Mouse (Mus musculus): ENCODE measurements around the gene Stk24. TPM values are rescaled to one million over a fixed set of nuclear protein-coding genes. Genes with fewer than 3 reads are reported as not detected.
"Not testable (repeated sequence)": the region's sequence is repeated elsewhere in the genome, so short reads cannot be mapped to it uniquely, and the experiment has no call there.

Gene Stk24
- 38.4 and 43.4 TPM in 2 replicates for polyA plus RNA-seq (2016; fragmentation: Nextera tagmentation; extraction: Ambion mirVana)

- 5% methylated on average over 11 of the region's 11 CpGs for WGBS
- Histone ChIP-seq H3K4me1 (peaks cover 44% of the 10 kb centered on the region), H3K36me3 (replicated peaks) (peaks cover 17% of the 10 kb centered on the region), H3K9me3 (no peaks in the 10 kb centered on the region), H3K4me3 (peak within 1 kb of the TSS; percentile 98), H3K27ac (peak within 1 kb of the TSS; percentile 97), H3K27me3 (ENCODE audit: poor library complexity, severe bottlenecking) (peaks cover 11% of the 10 kb centered on the region)
- no peak for DNase-seq (ENCODE audit: extremely low spot score, low spot score)
Measured at GRCm38 (mm10) chr14:121379827-121380145, at the start of gene Stk24. Gene Stk24 (minus strand): TSS chr14:121380011.

- peaks cover 7% of the 10 kb centered on the region for H3K9me3 ChIP-seq
Measured at GRCm38 (mm10) chr14:121428148-121428547, 48.3 kb upstream of the Stk24 start.

GRCm38 (mm10) chr14:121426743-121427142 lies 46.9 kb upstream of the Stk24 start:
- DNase-seq (ENCODE audit: extremely low spot score, low spot score), result no peak
- no peak overlapping the region for H3K27ac ChIP-seq
- H3K36me3 ChIP-seq (replicated peaks), result no peaks in the 10 kb centered on the region
- H3K27me3 ChIP-seq (ENCODE audit: poor library complexity, severe bottlenecking), result no peaks in the 10 kb centered on the region
- H3K4me3 ChIP-seq, result no peak overlapping the region
- H3K4me1 ChIP-seq, result peaks cover 11% of the 10 kb centered on the region; the same call in 1 of the 2 replicates
- peaks cover 7% of the 10 kb centered on the region for H3K9me3 ChIP-seq

More at GRCm38 (mm10) chr14:121428148-121428547, 48.3 kb upstream of the Stk24 start:
- Histone ChIP-seq H3K4me1 (no peaks in the 10 kb centered on the region; the same call in 1 of the 2 replicates), H3K27ac (no peak overlapping the region), H3K4me3 (no peak overlapping the region), H3K36me3 (replicated peaks) (no peaks in the 10 kb centered on the region), H3K27me3 (ENCODE audit: poor library complexity, severe bottlenecking) (no peaks in the 10 kb centered on the region)
- DNase-seq (ENCODE audit: extremely low spot score, low spot score), result no peak
- 81% methylated on average over 4 of the region's 4 CpGs for WGBS

- Histone ChIP-seq H3K36me3 (replicated peaks) (no peaks in the 10 kb centered on the region), H3K27me3 (ENCODE audit: poor library complexity, severe bottlenecking) (no peaks in the 10 kb centered on the region), H3K9me3 (peaks cover 13% of the 10 kb centered on the region), H3K4me1 (peaks cover 11% of the 10 kb centered on the region; the same call in 1 of the 2 replicates), H3K4me3 (no peak overlapping the region), H3K27ac (no peak overlapping the region)
- 81% methylated on average over 7 of the region's 7 CpGs for WGBS
- DNase-seq (ENCODE audit: extremely low spot score, low spot score), result no peak
Measured at GRCm38 (mm10) chr14:121425004-121425793, 45.4 kb upstream of the Stk24 start.

GRCm38 (mm10) chr14:121423341-121423751 lies 43.5 kb upstream of the Stk24 start:
- DNase-seq (ENCODE audit: extremely low spot score, low spot score), result no peak
- peaks cover 11% of the 10 kb centered on the region for H3K9me3 ChIP-seq
- H3K4me3 ChIP-seq, result no peak overlapping the region
- H3K4me1 ChIP-seq, result peaks cover 11% of the 10 kb centered on the region; the same call in 1 of the 2 replicates
- H3K27ac ChIP-seq, result 0 out of 2 replicates have a peak overlapping the region, but pooled peaks have one; percentile 40
- H3K27me3 ChIP-seq (ENCODE audit: poor library complexity, severe bottlenecking), result no peaks in the 10 kb centered on the region
- 91% methylated on average over 7 of the region's 7 CpGs for WGBS
- H3K36me3 ChIP-seq (replicated peaks), result no peaks in the 10 kb centered on the region

GRCm38 (mm10) chr14:121422664-121423340 lies 43.0 kb upstream of the Stk24 start:
- no peaks in the 10 kb centered on the region for H3K36me3 ChIP-seq (replicated peaks)
- H3K27ac ChIP-seq, result 0 out of 2 replicates have a peak overlapping the region, but pooled peaks have one; percentile 40
- 77% methylated on average over 4 of the region's 4 CpGs for WGBS

GRCm38 (mm10) chr14:121422000-121422399 lies 42.2 kb upstream of the Stk24 start:
- no peak overlapping the region for H3K27ac ChIP-seq

More at GRCm38 (mm10) chr14:121422664-121423340, 43.0 kb upstream of the Stk24 start:
- H3K4me1 ChIP-seq, result peaks cover 11% of the 10 kb centered on the region; the same call in 1 of the 2 replicates
- peaks cover 7% of the 10 kb centered on the region; the same call in 1 of the 2 replicates for H3K9me3 ChIP-seq
- H3K27me3 ChIP-seq (ENCODE audit: poor library complexity, severe bottlenecking), result no peaks in the 10 kb centered on the region
- no peak for DNase-seq (ENCODE audit: extremely low spot score, low spot score)
- no peak overlapping the region for H3K4me3 ChIP-seq

GRCm38 (mm10) chr14:121417594-121417993 lies 37.8 kb upstream of the Stk24 start:
- no peaks in the 10 kb centered on the region for H3K36me3 ChIP-seq (replicated peaks)
- H3K4me1 ChIP-seq, result peaks cover 5% of the 10 kb centered on the region; the same call in 1 of the 2 replicates
- H3K27me3 ChIP-seq (ENCODE audit: poor library complexity, severe bottlenecking), result no peaks in the 10 kb centered on the region
- 92% methylated on average over 5 of the region's 5 CpGs for WGBS
- no peak overlapping the region for H3K4me3 ChIP-seq
- no peak overlapping the region for H3K27ac ChIP-seq
- no peak for DNase-seq (ENCODE audit: extremely low spot score, low spot score)
- peaks cover 7% of the 10 kb centered on the region; the same call in 1 of the 2 replicates for H3K9me3 ChIP-seq

More at GRCm38 (mm10) chr14:121422000-121422399, 42.2 kb upstream of the Stk24 start:
- no peaks in the 10 kb centered on the region for H3K36me3 ChIP-seq (replicated peaks)
- H3K4me3 ChIP-seq, result no peak overlapping the region
- 97% methylated on average over 4 of the region's 4 CpGs for WGBS
- no peak for DNase-seq (ENCODE audit: extremely low spot score, low spot score)
- no peaks in the 10 kb centered on the region for H3K27me3 ChIP-seq (ENCODE audit: poor library complexity, severe bottlenecking)
- peaks cover 7% of the 10 kb centered on the region; the same call in 1 of the 2 replicates for H3K9me3 ChIP-seq
- H3K4me1 ChIP-seq, result peaks cover 11% of the 10 kb centered on the region; the same call in 1 of the 2 replicates

GRCm38 (mm10) chr14:121416626-121417319 lies 37.0 kb upstream of the Stk24 start:
- Histone ChIP-seq H3K4me1 (no peaks in the 10 kb centered on the region), H3K36me3 (replicated peaks) (no peaks in the 10 kb centered on the region), H3K27ac (no peak overlapping the region), H3K27me3 (ENCODE audit: poor library complexity, severe bottlenecking) (no peaks in the 10 kb centered on the region), H3K9me3 (peaks cover 7% of the 10 kb centered on the region; the same call in 1 of the 2 replicates), H3K4me3 (no peak overlapping the region)
- no peak for DNase-seq (ENCODE audit: extremely low spot score, low spot score)
- 85% methylated on average over 12 of the region's 12 CpGs for WGBS

- no peak for DNase-seq (ENCODE audit: extremely low spot score, low spot score)
- H3K4me1 ChIP-seq, result no peaks in the 10 kb centered on the region
- no peaks in the 10 kb centered on the region for H3K27me3 ChIP-seq (ENCODE audit: poor library complexity, severe bottlenecking)
- no peaks in the 10 kb centered on the region for H3K36me3 ChIP-seq (replicated peaks)
- H3K27ac ChIP-seq, result no peak overlapping the region
- 92% methylated on average over 6 of the region's 6 CpGs for WGBS
- no peaks in the 10 kb centered on the region for H3K9me3 ChIP-seq
- H3K4me3 ChIP-seq, result no peak overlapping the region
Measured at GRCm38 (mm10) chr14:121414635-121415241, 34.9 kb upstream of the Stk24 start.

GRCm38 (mm10) chr14:121413726-121414125 lies 33.9 kb upstream of the Stk24 start:
- WGBS, result 87% methylated on average over 1 of the region's 1 CpGs
- H3K4me1 ChIP-seq; H3K4me3 ChIP-seq; H3K27ac ChIP-seq; H3K9me3 ChIP-seq; H3K27me3 ChIP-seq (ENCODE audit: poor library complexity, severe bottlenecking); H3K36me3 ChIP-seq (replicated peaks); DNase-seq (ENCODE audit: extremely low spot score, low spot score): not testable (repeated sequence)

GRCm38 (mm10) chr14:121408944-121409343 lies 29.1 kb upstream of the Stk24 start:
- DNase-seq (ENCODE audit: extremely low spot score, low spot score), result no peak
- 92% methylated on average over 3 of the region's 3 CpGs for WGBS

More at GRCm38 (mm10) chr14:121408944-121409343, 29.1 kb upstream of the Stk24 start:
- Histone ChIP-seq H3K36me3 (replicated peaks) (no peaks in the 10 kb centered on the region), H3K27ac (no peak overlapping the region), H3K4me1 (peaks cover 9% of the 10 kb centered on the region), H3K9me3 (no peaks in the 10 kb centered on the region), H3K27me3 (ENCODE audit: poor library complexity, severe bottlenecking) (0 out of 2 replicates have a peak, but pooled peaks cover 7% of the 10 kb centered on the region), H3K4me3 (no peak overlapping the region)

Measured in forebrain, embryonic 10.5 days (tissue).